Mouse (Mus musculus) bone marrow macrophage, adult 2 months (primary cell): ENCODE results near the gene Pip4k2a. TPM values are rescaled to one million over a fixed set of nuclear protein-coding genes. Genes with fewer than 3 reads are reported as not detected.

Experiments used
- H3K27ac ChIP-seq: 2 replicates; pipeline ENCODE4 v1.5.1; 2012; ENCODE audit warnings: low read depth, low read length; ENCODE audit not compliant: insufficient read depth
- H3K4me1 ChIP-seq: 2 replicates; pipeline ENCODE4 v1.6.1; 2012; ENCODE audit warnings: low read length; ENCODE audit not compliant: control insufficient read depth, insufficient read depth
- H3K4me3 ChIP-seq: 2 replicates; pipeline ENCODE4 v1.5.1; 2012; ENCODE audit warnings: mild to moderate bottlenecking, low read length, moderate library complexity; ENCODE audit not compliant: insufficient read depth
- CTCF ChIP-seq: IDR thresholded peaks from 2 replicates; pipeline ENCODE4 v1.5.1; 2012; ENCODE audit warnings: low read depth, mild to moderate bottlenecking, low read length, moderate library complexity
- POLR2A ChIP-seq: IDR thresholded peaks from 2 replicates; pipeline ENCODE4 v1.6.1; 2012; ENCODE audit warnings: mild to moderate bottlenecking, low read depth, low read length, borderline replicate concordance
- polyA plus RNA-seq: library from polyadenylated mRNA; stranded (reverse); fragments of >200 nt; gene quantifications from 2 replicates; pipeline ENCODE4 v1.2.4, GENCODE M21; 2012; ENCODE audit not compliant: missing spikeins, insufficient read depth, insufficient read length

Pip4k2a gene
- polyA plus RNA-seq, 1 experiment: 187 TPM

GRCm38 (mm10) chr2:18967451-18968063 lies 30.4 kb downstream of the Pip4k2a start:
- no peak for TF ChIP-seq CTCF
- TF ChIP-seq POLR2A: no peak
- no peak overlapping the region for H3K27ac ChIP-seq
- H3K4me3 ChIP-seq: no peak overlapping the region
- peaks cover 39% of the 10 kb centered on the region for H3K4me1 ChIP-seq

GRCm38 (mm10) chr2:18966566-18966965 lies 31.4 kb downstream of the Pip4k2a start:
- Histone ChIP-seq H3K4me1 (peaks cover 40% of the 10 kb centered on the region), H3K4me3 (no peak overlapping the region), H3K27ac (no peak overlapping the region)
- TF ChIP-seq CTCF (no peak), POLR2A (no peak)

- Histone ChIP-seq H3K4me3 (no peak overlapping the region), H3K27ac (no peak overlapping the region), H3K4me1 (peaks cover 39% of the 10 kb centered on the region)
- TF ChIP-seq POLR2A (no peak), CTCF (no peak)
These were observed 32.0 kb downstream of the Pip4k2a start for GRCm38 (mm10) chr2:18965950-18966349.

GRCm38 (mm10) chr2:18965108-18965507 lies 32.8 kb downstream of the Pip4k2a start:
- H3K27ac ChIP-seq: no peak overlapping the region
- TF ChIP-seq CTCF: no peak
- no peak for TF ChIP-seq POLR2A
- no peak overlapping the region for H3K4me3 ChIP-seq
- peaks cover 34% of the 10 kb centered on the region for H3K4me1 ChIP-seq

- Histone ChIP-seq H3K4me1 (peaks cover 39% of the 10 kb centered on the region), H3K27ac (peak overlapping the region; percentile 4; the same call in 1 of the 2 replicates), H3K4me3 (no peak overlapping the region)
- TF ChIP-seq POLR2A (no peak), CTCF (no peak)
These were observed 34.5 kb downstream of the Pip4k2a start for GRCm38 (mm10) chr2:18963286-18964040.

- H3K4me1 ChIP-seq: peaks cover 47% of the 10 kb centered on the region
- no peak for TF ChIP-seq POLR2A
- TF ChIP-seq CTCF: no peak
- H3K27ac ChIP-seq: no peak overlapping the region
- H3K4me3 ChIP-seq: no peak overlapping the region
These were observed 35.4 kb downstream of the Pip4k2a start for GRCm38 (mm10) chr2:18962502-18962901.

- no peak overlapping the region for H3K27ac ChIP-seq
- no peak for TF ChIP-seq CTCF
- no peak for TF ChIP-seq POLR2A
- H3K4me3 ChIP-seq: no peak overlapping the region
- peaks cover 60% of the 10 kb centered on the region for H3K4me1 ChIP-seq
These were observed 37.5 kb downstream of the Pip4k2a start for GRCm38 (mm10) chr2:18960376-18960973.

GRCm38 (mm10) chr2:18959558-18959957 lies 38.4 kb downstream of the Pip4k2a start:
- Histone ChIP-seq H3K27ac (no peak overlapping the region), H3K4me1 (peaks cover 64% of the 10 kb centered on the region), H3K4me3 (no peak overlapping the region)
- TF ChIP-seq CTCF (no peak), POLR2A (no peak)

- TF ChIP-seq POLR2A (no peak), CTCF (no peak)
- Histone ChIP-seq H3K4me3 (peak overlapping the region; percentile 6; the same call in 1 of the 2 replicates), H3K4me1 (peaks cover 65% of the 10 kb centered on the region), H3K27ac (peak overlapping the region; percentile 52)
These were observed 38.9 kb downstream of the Pip4k2a start for GRCm38 (mm10) chr2:18959008-18959407.

- Histone ChIP-seq H3K27ac (peak overlapping the region; percentile 52), H3K4me1 (peaks cover 63% of the 10 kb centered on the region), H3K4me3 (peak overlapping the region; percentile 6; the same call in 1 of the 2 replicates)
- TF ChIP-seq CTCF (no peak), POLR2A (no peak)
These were observed 39.4 kb downstream of the Pip4k2a start for GRCm38 (mm10) chr2:18958501-18958900.
